Mouse (Mus musculus): Measurements from ENCODE around the gene Tent5c. TPM values are rescaled to one million over a fixed set of nuclear protein-coding genes. Genes with fewer than 3 reads are reported as not detected.

Tent5c gene
- 6.0 and 6.9 TPM in 2 replicates for polyA plus RNA-seq (2016; fragmentation: Nextera tagmentation; extraction: Ambion mirVana)

- Histone ChIP-seq H3K4me1 (replicated peaks) (peaks cover 16% of the 10 kb centered on the region), H3K4me3 (replicated peaks) (peak within 1 kb of the TSS; percentile 66), H3K9ac (replicated peaks) (peak within 1 kb of the TSS; percentile 67), H3K27ac (peak within 1 kb of the TSS; percentile 79), H3K36me3 (no peaks in the 10 kb centered on the region), H3K27me3 (peaks cover 52% of the 10 kb centered on the region), H3K9me3 (no peaks in the 10 kb centered on the region), H3K4me2 (peak within 1 kb of the TSS; percentile 99)
- under 1% methylated on average over 71 of the region's 73 CpGs for WGBS
- peak; percentile 77 for ATAC-seq (ENCODE audit: insufficient number of reproducible peaks, insufficient read depth, low FRiP score, low TSS enrichment, low read depth)
These were observed at the start of gene Tent5c for GRCm38 (mm10) chr3:100489133-100490009. Tent5c (minus strand) TSS chr3:100489324.

GRCm38 (mm10) chr3:100536686-100537085 lies 47.6 kb upstream of the Tent5c start:
- Histone ChIP-seq H3K4me3 (replicated peaks) (no peak overlapping the region), H3K4me1 (replicated peaks) (no peaks in the 10 kb centered on the region), H3K27ac (no peak overlapping the region), H3K27me3 (no peaks in the 10 kb centered on the region), H3K9me3 (no peaks in the 10 kb centered on the region), H3K4me2 (no peak overlapping the region), H3K36me3 (no peaks in the 10 kb centered on the region), H3K9ac (replicated peaks) (no peak overlapping the region)
- 95% methylated on average over 2 of the region's 2 CpGs for WGBS
- ATAC-seq (ENCODE audit: insufficient number of reproducible peaks, insufficient read depth, low FRiP score, low TSS enrichment, low read depth) = no peak

- Histone ChIP-seq H3K9ac (replicated peaks) (no peak overlapping the region), H3K27ac (no peak overlapping the region), H3K27me3 (no peaks in the 10 kb centered on the region), H3K4me3 (replicated peaks) (no peak overlapping the region), H3K4me2 (no peak overlapping the region), H3K4me1 (replicated peaks) (no peaks in the 10 kb centered on the region), H3K36me3 (no peaks in the 10 kb centered on the region), H3K9me3 (no peaks in the 10 kb centered on the region)
- no peak for ATAC-seq (ENCODE audit: insufficient number of reproducible peaks, insufficient read depth, low FRiP score, low TSS enrichment, low read depth)
- 70% methylated on average over 4 of the region's 4 CpGs for WGBS
These were observed 46.8 kb upstream of the Tent5c start for GRCm38 (mm10) chr3:100535902-100536301.

- no peak for ATAC-seq (ENCODE audit: insufficient number of reproducible peaks, insufficient read depth, low FRiP score, low TSS enrichment, low read depth)
- 60% methylated on average over 3 of the region's 3 CpGs for WGBS
- H3K4me1 ChIP-seq (replicated peaks) = no peaks in the 10 kb centered on the region
- no peak overlapping the region for H3K4me2 ChIP-seq
- no peaks in the 10 kb centered on the region for H3K27me3 ChIP-seq
- no peak overlapping the region for H3K9ac ChIP-seq (replicated peaks)
- no peaks in the 10 kb centered on the region for H3K36me3 ChIP-seq
- no peak overlapping the region for H3K27ac ChIP-seq
- no peaks in the 10 kb centered on the region for H3K9me3 ChIP-seq
- no peak overlapping the region for H3K4me3 ChIP-seq (replicated peaks)
These were observed 46.2 kb upstream of the Tent5c start for GRCm38 (mm10) chr3:100535298-100535697.

- Histone ChIP-seq H3K4me2 (no peak overlapping the region), H3K36me3 (no peaks in the 10 kb centered on the region)
- 87% methylated on average over 3 of the region's 3 CpGs for WGBS
These were observed 45.3 kb upstream of the Tent5c start for GRCm38 (mm10) chr3:100534394-100534793.

GRCm38 (mm10) chr3:100533429-100533828 lies 44.3 kb upstream of the Tent5c start:
- H3K4me1 ChIP-seq (replicated peaks) = no peaks in the 10 kb centered on the region
- no peaks in the 10 kb centered on the region for H3K9me3 ChIP-seq
- H3K27ac ChIP-seq = no peak overlapping the region
- no peak overlapping the region for H3K4me2 ChIP-seq
- H3K36me3 ChIP-seq = no peaks in the 10 kb centered on the region
- no peaks in the 10 kb centered on the region for H3K27me3 ChIP-seq
- H3K4me3 ChIP-seq (replicated peaks) = no peak overlapping the region
- ATAC-seq (ENCODE audit: insufficient number of reproducible peaks, insufficient read depth, low FRiP score, low TSS enrichment, low read depth) = no peak
- no peak overlapping the region for H3K9ac ChIP-seq (replicated peaks)

More at GRCm38 (mm10) chr3:100534394-100534793, 45.3 kb upstream of the Tent5c start:
- no peaks in the 10 kb centered on the region for H3K4me1 ChIP-seq (replicated peaks)
- H3K27ac ChIP-seq = no peak overlapping the region
- no peaks in the 10 kb centered on the region for H3K27me3 ChIP-seq
- H3K9ac ChIP-seq (replicated peaks) = no peak overlapping the region
- no peak for ATAC-seq (ENCODE audit: insufficient number of reproducible peaks, insufficient read depth, low FRiP score, low TSS enrichment, low read depth)
- H3K9me3 ChIP-seq = no peaks in the 10 kb centered on the region
- no peak overlapping the region for H3K4me3 ChIP-seq (replicated peaks)

- H3K27ac ChIP-seq = no peak overlapping the region
- no peak overlapping the region for H3K4me3 ChIP-seq (replicated peaks)
- H3K4me1 ChIP-seq (replicated peaks) = no peaks in the 10 kb centered on the region
- H3K9ac ChIP-seq (replicated peaks) = no peak overlapping the region
- H3K36me3 ChIP-seq = no peaks in the 10 kb centered on the region
- WGBS = 91% methylated on average over 5 of the region's 5 CpGs
- no peaks in the 10 kb centered on the region for H3K9me3 ChIP-seq
- no peak for ATAC-seq (ENCODE audit: insufficient number of reproducible peaks, insufficient read depth, low FRiP score, low TSS enrichment, low read depth)
- H3K4me2 ChIP-seq = no peak overlapping the region
- H3K27me3 ChIP-seq = no peaks in the 10 kb centered on the region
These were observed 41.8 kb upstream of the Tent5c start for GRCm38 (mm10) chr3:100530919-100531318.

- ATAC-seq (ENCODE audit: insufficient number of reproducible peaks, insufficient read depth, low FRiP score, low TSS enrichment, low read depth) = no peak
- no peaks in the 10 kb centered on the region for H3K36me3 ChIP-seq
- WGBS = 89% methylated on average over 7 of the region's 7 CpGs
- H3K4me3 ChIP-seq (replicated peaks) = no peak overlapping the region
- no peak overlapping the region for H3K9ac ChIP-seq (replicated peaks)
- no peaks in the 10 kb centered on the region for H3K9me3 ChIP-seq
- H3K4me1 ChIP-seq (replicated peaks) = no peaks in the 10 kb centered on the region
- no peak overlapping the region for H3K27ac ChIP-seq
- no peaks in the 10 kb centered on the region for H3K27me3 ChIP-seq
- H3K4me2 ChIP-seq = no peak overlapping the region
These were observed 41.2 kb upstream of the Tent5c start for GRCm38 (mm10) chr3:100530244-100530788.

GRCm38 (mm10) chr3:100522671-100523070 lies 33.5 kb upstream of the Tent5c start:
- Histone ChIP-seq H3K36me3 (no peaks in the 10 kb centered on the region), H3K9me3 (0 out of 2 replicates have a peak, but pooled peaks cover 8% of the 10 kb centered on the region), H3K4me2 (no peak overlapping the region), H3K9ac (replicated peaks) (no peak overlapping the region), H3K4me1 (replicated peaks) (no peaks in the 10 kb centered on the region), H3K27me3 (no peaks in the 10 kb centered on the region), H3K4me3 (replicated peaks) (no peak overlapping the region), H3K27ac (no peak overlapping the region)
- 78% methylated on average over 7 of the region's 7 CpGs for WGBS
- ATAC-seq (ENCODE audit: insufficient number of reproducible peaks, insufficient read depth, low FRiP score, low TSS enrichment, low read depth) = no peak

- no peaks in the 10 kb centered on the region for H3K27me3 ChIP-seq
- no peaks in the 10 kb centered on the region for H3K36me3 ChIP-seq
- no peak overlapping the region for H3K9ac ChIP-seq (replicated peaks)
- H3K4me2 ChIP-seq = no peak overlapping the region
- ATAC-seq (ENCODE audit: insufficient number of reproducible peaks, insufficient read depth, low FRiP score, low TSS enrichment, low read depth) = no peak
- H3K27ac ChIP-seq = no peak overlapping the region
- no peak overlapping the region for H3K4me3 ChIP-seq (replicated peaks)
- H3K4me1 ChIP-seq (replicated peaks) = no peaks in the 10 kb centered on the region
- WGBS = 19% methylated on average over 1 of the region's 1 CpGs
- 0 out of 2 replicates have a peak, but pooled peaks cover 8% of the 10 kb centered on the region for H3K9me3 ChIP-seq
These were observed 32.5 kb upstream of the Tent5c start for GRCm38 (mm10) chr3:100521626-100522025.

- Histone ChIP-seq H3K27ac (no peak overlapping the region), H3K4me2 (no peak overlapping the region), H3K36me3 (no peaks in the 10 kb centered on the region), H3K4me1 (replicated peaks) (no peaks in the 10 kb centered on the region), H3K27me3 (no peaks in the 10 kb centered on the region), H3K9ac (replicated peaks) (no peak overlapping the region), H3K9me3 (no peaks in the 10 kb centered on the region), H3K4me3 (replicated peaks) (no peak overlapping the region)
- no peak for ATAC-seq (ENCODE audit: insufficient number of reproducible peaks, insufficient read depth, low FRiP score, low TSS enrichment, low read depth)
- 88% methylated on average over 5 of the region's 5 CpGs for WGBS
These were observed 26.6 kb upstream of the Tent5c start for GRCm38 (mm10) chr3:100515754-100516141.

Data from limb, embryonic 12.5 days (tissue).